Mouse (Mus musculus): ENCODE data around the gene Nf1. TPM values are rescaled to one million over a fixed set of nuclear protein-coding genes. Genes with fewer than 3 reads are reported as not detected.

The Nf1 gene
- polyA plus RNA-seq, 1 experiment from 2014 or later, result 4.9 TPM

DNA sequence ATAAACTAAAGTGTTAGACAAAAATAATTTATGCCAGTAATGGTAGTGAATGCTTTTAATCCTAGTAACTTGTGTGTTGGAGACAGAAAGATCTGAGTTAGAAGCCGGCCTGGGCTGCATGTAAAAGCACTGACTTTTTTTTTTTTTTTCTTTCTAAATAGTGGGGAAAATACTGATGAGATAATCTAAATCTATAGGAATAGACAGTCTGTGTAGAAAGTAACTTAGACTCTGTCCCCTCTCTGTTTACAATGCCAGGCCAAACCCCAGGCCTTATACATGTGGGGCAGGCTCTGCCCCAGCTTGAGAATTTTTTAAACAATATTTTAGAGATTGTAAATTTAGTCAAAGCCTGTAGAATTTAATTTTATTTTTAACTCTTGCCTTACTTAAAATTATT, 183.5 kb downstream of the Nf1 start:
- Histone ChIP-seq H3K4me2 (peak overlapping the region; percentile 51), H3K9me3 (ENCODE audit: control insufficient read depth, low read length) (no peaks in the 10 kb centered on the region), H3K27ac (ENCODE audit: low read depth, low read length) (no peak overlapping the region), H3K4me3 (ENCODE audit: low read depth, low read length) (peak overlapping the region; percentile 37), H3K9ac (ENCODE audit: low read depth, low read length) (0 out of 2 replicates have a peak overlapping the region, but pooled peaks have one; percentile 20), H3K27me3 (replicated peaks; ENCODE audit: control insufficient read depth, insufficient read depth, low read length) (no peaks in the 10 kb centered on the region), H3K4me1 (replicated peaks; ENCODE audit: control insufficient read depth, insufficient read depth, low read length) (peaks cover 29% of the 10 kb centered on the region), H3K36me3 (ENCODE audit: control insufficient read depth, insufficient read depth, low read length) (peaks cover 4% of the 10 kb centered on the region; the same call in 1 of the 2 replicates)
- WGBS, result 36% methylated on average over 1 of the region's 1 CpGs
- ATAC-seq (replicated peaks; ENCODE audit: low FRiP score), result no peak
- no peak for DNase-seq (ENCODE audit: low spot score)

DNA sequence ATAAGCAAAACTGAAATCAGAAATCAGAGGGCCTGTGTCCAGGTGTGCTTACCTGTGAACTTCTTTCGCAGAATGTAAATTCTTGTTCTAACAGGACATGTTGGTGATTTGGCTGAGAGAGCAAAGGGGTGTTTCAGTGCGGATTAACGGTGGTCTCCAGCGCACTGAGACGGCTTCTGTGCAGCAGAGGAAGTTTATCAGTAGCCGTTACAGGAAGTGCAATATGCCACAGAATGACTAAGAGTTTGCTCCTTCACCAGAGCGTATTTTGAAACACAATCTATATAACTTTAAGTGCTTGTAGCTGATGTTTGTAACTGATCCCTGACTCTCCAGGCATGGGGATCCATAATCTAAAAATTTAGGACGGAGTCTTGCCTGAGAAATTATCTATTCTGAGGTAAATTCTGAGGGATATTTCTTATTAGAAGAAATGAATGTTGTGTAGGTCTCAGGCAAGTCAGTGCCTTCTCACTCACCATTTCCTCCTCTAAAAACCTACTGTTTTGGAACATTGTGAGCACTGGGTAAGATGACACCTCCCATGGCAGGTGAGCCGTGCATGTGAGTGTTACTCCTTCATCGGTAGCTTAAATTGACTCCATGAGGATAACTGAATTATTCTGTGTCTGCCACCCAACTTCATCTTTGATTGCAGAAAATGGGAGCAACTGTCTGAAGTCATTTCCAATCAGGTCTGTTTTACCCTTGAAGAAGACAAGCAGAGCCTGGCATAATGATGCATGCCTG, 184.2 kb downstream of the Nf1 start, which contains the start of gene Evi2b:
TSS of gene Evi2b (minus strand) at position 203 of the 750 bp plus-strand sequence.
- H3K9ac ChIP-seq (ENCODE audit: low read depth, low read length), result peak within 1 kb of the TSS; percentile 30; the same call in 1 of the 2 replicates
- peaks cover 32% of the 10 kb centered on the region for H3K4me1 ChIP-seq (replicated peaks; ENCODE audit: control insufficient read depth, insufficient read depth, low read length)
- WGBS, result 37% methylated on average over 10 of the region's 10 CpGs
- H3K27me3 ChIP-seq (replicated peaks; ENCODE audit: control insufficient read depth, insufficient read depth, low read length), result no peaks in the 10 kb centered on the region
- H3K36me3 ChIP-seq (ENCODE audit: control insufficient read depth, insufficient read depth, low read length), result peaks cover 4% of the 10 kb centered on the region; the same call in 1 of the 2 replicates
- H3K27ac ChIP-seq (ENCODE audit: low read depth, low read length), result peak within 1 kb of the TSS; percentile 74
- no peak for DNase-seq (ENCODE audit: low spot score)
- H3K9me3 ChIP-seq (ENCODE audit: control insufficient read depth, low read length), result no peaks in the 10 kb centered on the region
- no peak for ATAC-seq (replicated peaks; ENCODE audit: low FRiP score)
- H3K4me3 ChIP-seq (ENCODE audit: low read depth, low read length), result peak within 1 kb of the TSS; percentile 37
- H3K4me2 ChIP-seq, result peak within 1 kb of the TSS; percentile 51

DNA sequence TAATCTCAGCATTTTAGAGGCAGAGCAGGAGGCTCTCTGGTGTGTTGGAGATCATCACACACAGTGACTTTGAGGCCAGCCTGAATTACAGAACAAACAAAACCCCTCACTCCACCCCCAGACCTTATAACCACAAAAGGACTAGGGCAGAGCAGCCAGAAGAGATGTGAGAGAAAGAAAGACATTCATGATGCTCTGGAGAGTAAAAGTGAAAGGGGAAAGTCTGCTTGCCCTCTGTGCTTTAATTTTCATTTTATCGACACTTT, 184.8 kb downstream of the Nf1 start:
- no peak overlapping the region for H3K4me3 ChIP-seq (ENCODE audit: low read depth, low read length)
- DNase-seq (ENCODE audit: low spot score) (no peak), ATAC-seq (replicated peaks; ENCODE audit: low FRiP score) (no peak)
- no peaks in the 10 kb centered on the region for H3K27me3 ChIP-seq (replicated peaks; ENCODE audit: control insufficient read depth, insufficient read depth, low read length)
- no peaks in the 10 kb centered on the region for H3K9me3 ChIP-seq (ENCODE audit: control insufficient read depth, low read length)
- H3K4me2 ChIP-seq, result peak overlapping the region; percentile 50
- H3K27ac ChIP-seq (ENCODE audit: low read depth, low read length), result peak overlapping the region; percentile 74
- H3K9ac ChIP-seq (ENCODE audit: low read depth, low read length), result no peak overlapping the region
- 65% methylated on average over 1 of the region's 1 CpGs for WGBS
- peaks cover 33% of the 10 kb centered on the region for H3K4me1 ChIP-seq (replicated peaks; ENCODE audit: control insufficient read depth, insufficient read depth, low read length)
- H3K36me3 ChIP-seq (ENCODE audit: control insufficient read depth, insufficient read depth, low read length), result peaks cover 4% of the 10 kb centered on the region; the same call in 1 of the 2 replicates

GRCm38 (mm10) chr11:79526549-79526948, 187.1 kb downstream of the Nf1 start:
- Histone ChIP-seq H3K4me3 (ENCODE audit: low read depth, low read length) (no peak overlapping the region), H3K9me3 (ENCODE audit: control insufficient read depth, low read length) (no peaks in the 10 kb centered on the region), H3K4me1 (replicated peaks; ENCODE audit: control insufficient read depth, insufficient read depth, low read length) (peaks cover 40% of the 10 kb centered on the region), H3K36me3 (ENCODE audit: control insufficient read depth, insufficient read depth, low read length) (peaks cover 4% of the 10 kb centered on the region; the same call in 1 of the 2 replicates), H3K9ac (ENCODE audit: low read depth, low read length) (no peak overlapping the region), H3K27me3 (replicated peaks; ENCODE audit: control insufficient read depth, insufficient read depth, low read length) (no peaks in the 10 kb centered on the region), H3K27ac (ENCODE audit: low read depth, low read length) (no peak overlapping the region), H3K4me2 (no peak overlapping the region)
- DNase-seq (ENCODE audit: low spot score) (no peak), ATAC-seq (replicated peaks; ENCODE audit: low FRiP score) (no peak)
- 90% methylated on average over 3 of the region's 3 CpGs for WGBS

DNA sequence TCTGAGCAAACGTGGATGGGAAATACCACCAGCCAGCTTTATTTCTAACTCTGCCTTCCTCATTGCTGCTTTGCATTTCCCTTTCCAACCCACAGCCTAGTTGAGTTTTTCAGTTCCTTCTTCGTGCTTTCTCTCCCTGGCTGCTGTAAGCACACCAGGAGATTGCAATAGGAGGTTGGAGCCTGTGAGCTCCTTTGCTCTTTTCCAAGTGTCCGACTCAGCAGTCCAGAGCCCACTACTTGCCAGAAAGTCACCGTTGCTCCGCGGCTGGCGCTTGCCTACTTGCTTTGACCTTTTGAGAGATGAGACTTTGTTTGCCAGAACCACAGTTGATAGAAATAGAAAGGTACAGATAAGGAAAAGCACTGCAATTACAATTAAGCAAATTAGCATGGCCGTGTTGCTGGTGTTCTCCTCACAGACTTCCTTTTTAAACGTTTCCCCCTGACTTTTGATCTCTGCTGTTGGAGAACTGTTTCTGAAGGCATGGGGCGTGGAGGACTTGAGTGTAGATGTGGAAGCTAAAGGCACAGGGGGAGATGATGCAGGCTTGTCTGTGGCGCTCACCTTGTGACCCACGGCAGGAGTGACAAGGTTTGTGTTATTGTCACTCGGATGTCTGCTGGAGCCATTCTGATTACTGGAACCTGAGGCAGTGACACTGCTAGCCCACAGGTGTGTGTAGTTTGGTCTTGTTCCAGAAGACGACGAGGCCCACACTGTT, 187.7 kb downstream of the Nf1 start:
- Histone ChIP-seq H3K9ac (ENCODE audit: low read depth, low read length) (no peak overlapping the region), H3K27me3 (replicated peaks; ENCODE audit: control insufficient read depth, insufficient read depth, low read length) (no peaks in the 10 kb centered on the region), H3K27ac (ENCODE audit: low read depth, low read length) (peak overlapping the region; percentile 55), H3K4me2 (peak overlapping the region; percentile 31), H3K9me3 (ENCODE audit: control insufficient read depth, low read length) (no peaks in the 10 kb centered on the region), H3K4me1 (replicated peaks; ENCODE audit: control insufficient read depth, insufficient read depth, low read length) (peaks cover 43% of the 10 kb centered on the region), H3K36me3 (ENCODE audit: control insufficient read depth, insufficient read depth, low read length) (peaks cover 4% of the 10 kb centered on the region; the same call in 1 of the 2 replicates), H3K4me3 (ENCODE audit: low read depth, low read length) (no peak overlapping the region)
- WGBS, result 58% methylated on average over 15 of the region's 15 CpGs
- ATAC-seq (replicated peaks; ENCODE audit: low FRiP score), result no peak
- DNase-seq (ENCODE audit: low spot score), result no peak

- H3K9me3 ChIP-seq (ENCODE audit: control insufficient read depth, low read length), result no peaks in the 10 kb centered on the region
- peak overlapping the region; percentile 55 for H3K27ac ChIP-seq (ENCODE audit: low read depth, low read length)
- H3K9ac ChIP-seq (ENCODE audit: low read depth, low read length), result no peak overlapping the region
- WGBS, result 55% methylated on average over 5 of the region's 5 CpGs
- no peak for ATAC-seq (replicated peaks; ENCODE audit: low FRiP score)
- H3K4me2 ChIP-seq, result peak overlapping the region; percentile 31; the same call in 1 of the 2 replicates
- DNase-seq (ENCODE audit: low spot score), result no peak
- peaks cover 4% of the 10 kb centered on the region; the same call in 1 of the 2 replicates for H3K36me3 ChIP-seq (ENCODE audit: control insufficient read depth, insufficient read depth, low read length)
- peaks cover 43% of the 10 kb centered on the region for H3K4me1 ChIP-seq (replicated peaks; ENCODE audit: control insufficient read depth, insufficient read depth, low read length)
- H3K4me3 ChIP-seq (ENCODE audit: low read depth, low read length), result no peak overlapping the region
- H3K27me3 ChIP-seq (replicated peaks; ENCODE audit: control insufficient read depth, insufficient read depth, low read length), result no peaks in the 10 kb centered on the region
Observed at GRCm38 (mm10) chr11:79527739-79528384, 188.4 kb downstream of the Nf1 start.

GRCm38 (mm10) chr11:79528601-79529000, 189.1 kb downstream of the Nf1 start:
- H3K9me3 ChIP-seq (ENCODE audit: control insufficient read depth, low read length), result no peaks in the 10 kb centered on the region
- H3K4me3 ChIP-seq (ENCODE audit: low read depth, low read length), result no peak overlapping the region
- WGBS, result 58% methylated on average over 3 of the region's 3 CpGs
- no peak overlapping the region for H3K9ac ChIP-seq (ENCODE audit: low read depth, low read length)
- peaks cover 51% of the 10 kb centered on the region for H3K4me1 ChIP-seq (replicated peaks; ENCODE audit: control insufficient read depth, insufficient read depth, low read length)
- H3K27me3 ChIP-seq (replicated peaks; ENCODE audit: control insufficient read depth, insufficient read depth, low read length), result no peaks in the 10 kb centered on the region
- peaks cover 4% of the 10 kb centered on the region; the same call in 1 of the 2 replicates for H3K36me3 ChIP-seq (ENCODE audit: control insufficient read depth, insufficient read depth, low read length)
- DNase-seq (ENCODE audit: low spot score) (no peak), ATAC-seq (replicated peaks; ENCODE audit: low FRiP score) (no peak)
- H3K4me2 ChIP-seq, result peak overlapping the region; percentile 31
- H3K27ac ChIP-seq (ENCODE audit: low read depth, low read length), result peak overlapping the region; percentile 36

- Histone ChIP-seq H3K4me2 (no peak overlapping the region), H3K4me3 (ENCODE audit: low read depth, low read length) (no peak overlapping the region), H3K27ac (ENCODE audit: low read depth, low read length) (peak overlapping the region; percentile 36; the same call in 1 of the 2 replicates), H3K36me3 (ENCODE audit: control insufficient read depth, insufficient read depth, low read length) (peaks cover 4% of the 10 kb centered on the region; the same call in 1 of the 2 replicates), H3K9me3 (ENCODE audit: control insufficient read depth, low read length) (no peaks in the 10 kb centered on the region), H3K9ac (ENCODE audit: low read depth, low read length) (no peak overlapping the region), H3K27me3 (replicated peaks; ENCODE audit: control insufficient read depth, insufficient read depth, low read length) (no peaks in the 10 kb centered on the region), H3K4me1 (replicated peaks; ENCODE audit: control insufficient read depth, insufficient read depth, low read length) (peaks cover 49% of the 10 kb centered on the region)
- WGBS, result 90% methylated on average over 6 of the region's 6 CpGs
- ATAC-seq (replicated peaks; ENCODE audit: low FRiP score) (no peak), DNase-seq (ENCODE audit: low spot score) (no peak)
Observed at GRCm38 (mm10) chr11:79529226-79529625, 189.7 kb downstream of the Nf1 start.
